Mouse (Mus musculus) cerebellum, adult 8-10 months (tissue): ENCODE data around the gene Gm49721.
"Not testable (repeated sequence)": the region's sequence is repeated elsewhere in the genome, so short reads cannot be mapped to it uniquely, and the experiment has no call there.

ENCODE experiments used
- DNase-seq: peaks from one replicate; pipeline ENCODE4 v3.0.0; 2022

The Gm49721 gene

DNA sequence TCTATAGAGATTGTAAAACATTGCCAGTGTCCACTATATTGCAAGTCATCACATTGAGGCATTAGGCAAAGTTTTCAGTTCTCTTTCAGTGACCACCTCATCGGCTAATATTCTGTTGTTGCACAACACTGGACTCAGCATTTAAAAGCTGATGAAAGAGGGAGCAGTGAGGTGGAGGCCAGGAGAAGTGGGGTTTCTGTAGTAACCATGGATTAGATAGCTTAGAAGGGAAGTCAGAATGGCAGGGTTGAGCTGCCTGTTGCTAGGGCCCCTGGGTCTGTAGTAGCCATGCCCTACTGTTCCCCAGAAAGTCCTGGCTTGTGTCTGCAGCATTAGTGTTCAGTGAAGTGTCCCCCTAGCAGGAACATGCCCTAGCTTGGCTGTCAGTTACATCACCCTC is 7.4 kb downstream of the Gm49721 start:
- not testable (repeated sequence) for DNase-seq

DNA sequence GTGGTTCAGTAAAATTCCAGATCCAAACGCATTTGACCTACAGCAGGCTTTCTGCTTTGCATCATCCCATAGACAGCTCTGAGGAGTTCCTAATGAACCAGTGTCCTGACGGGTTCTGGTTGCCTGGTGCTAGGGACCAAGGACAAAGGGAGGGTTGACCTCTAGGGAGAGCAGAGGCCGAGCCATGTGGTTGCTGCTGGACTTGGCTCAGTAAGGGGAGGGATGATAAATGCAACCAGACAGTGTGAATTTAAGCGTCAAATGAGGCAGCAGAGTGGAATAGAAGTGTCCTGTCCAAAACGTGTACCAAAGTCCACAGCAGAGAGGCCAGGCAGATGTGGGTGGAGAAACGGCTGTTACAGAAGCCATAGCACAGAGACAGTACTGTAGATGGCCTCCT is 16.8 kb downstream of the Gm49721 start:
- DNase-seq = not testable (repeated sequence)

DNA sequence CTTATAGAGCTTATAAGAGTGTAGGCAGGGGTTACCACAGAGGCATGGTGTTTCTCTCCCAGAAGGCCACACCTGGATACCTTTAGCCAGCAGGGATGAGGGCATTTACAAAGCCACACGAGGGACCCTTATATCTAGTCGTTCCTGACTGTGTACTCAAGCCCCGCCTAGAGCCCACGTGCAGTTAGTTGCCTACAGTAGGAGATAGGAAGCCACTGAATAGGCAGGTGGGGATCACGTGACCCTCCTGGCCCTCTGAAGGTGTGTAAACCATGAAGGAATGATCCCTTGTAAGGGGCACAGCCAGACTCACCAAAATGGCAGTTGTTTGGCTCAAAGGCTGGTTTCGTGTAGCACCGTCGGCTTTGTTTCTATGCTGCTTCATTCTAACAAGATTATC is 18.1 kb downstream of the Gm49721 start:
- not testable (repeated sequence) for DNase-seq

DNA sequence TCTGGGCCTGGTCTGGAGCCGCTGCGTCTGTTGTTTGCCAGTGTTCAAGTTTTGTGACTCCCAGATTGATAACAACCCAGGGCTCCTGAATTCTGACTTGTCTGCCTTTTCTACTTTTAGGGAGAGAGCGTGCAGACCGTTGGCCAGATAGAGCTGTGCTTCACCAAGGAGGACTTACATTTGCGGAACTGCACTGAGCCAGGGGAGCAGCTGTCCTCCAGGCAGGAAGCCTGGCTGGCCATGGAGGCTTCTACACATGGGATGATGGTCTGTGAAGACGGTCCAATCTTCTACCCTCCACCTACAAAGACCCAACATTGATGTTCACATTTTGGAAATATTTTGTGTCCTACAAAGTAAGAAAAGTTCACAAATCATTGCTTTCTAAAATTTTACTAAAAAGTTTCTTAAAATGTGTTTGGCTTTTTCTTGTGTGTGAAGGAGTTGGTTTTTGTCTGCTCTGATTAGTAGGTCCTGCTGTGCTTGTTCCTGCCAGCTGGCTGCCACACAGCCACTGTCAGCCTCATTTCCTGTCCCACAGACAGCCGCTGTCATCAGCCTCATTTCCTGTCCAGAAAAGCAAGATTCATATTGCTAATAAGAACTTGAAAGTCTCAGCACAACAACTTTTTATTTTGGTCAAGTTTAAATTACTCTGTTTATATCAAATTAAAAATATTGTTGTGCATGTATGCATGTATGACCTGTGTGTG is 19.2 kb downstream of the Gm49721 start:
- DNase-seq = not testable (repeated sequence)

DNA sequence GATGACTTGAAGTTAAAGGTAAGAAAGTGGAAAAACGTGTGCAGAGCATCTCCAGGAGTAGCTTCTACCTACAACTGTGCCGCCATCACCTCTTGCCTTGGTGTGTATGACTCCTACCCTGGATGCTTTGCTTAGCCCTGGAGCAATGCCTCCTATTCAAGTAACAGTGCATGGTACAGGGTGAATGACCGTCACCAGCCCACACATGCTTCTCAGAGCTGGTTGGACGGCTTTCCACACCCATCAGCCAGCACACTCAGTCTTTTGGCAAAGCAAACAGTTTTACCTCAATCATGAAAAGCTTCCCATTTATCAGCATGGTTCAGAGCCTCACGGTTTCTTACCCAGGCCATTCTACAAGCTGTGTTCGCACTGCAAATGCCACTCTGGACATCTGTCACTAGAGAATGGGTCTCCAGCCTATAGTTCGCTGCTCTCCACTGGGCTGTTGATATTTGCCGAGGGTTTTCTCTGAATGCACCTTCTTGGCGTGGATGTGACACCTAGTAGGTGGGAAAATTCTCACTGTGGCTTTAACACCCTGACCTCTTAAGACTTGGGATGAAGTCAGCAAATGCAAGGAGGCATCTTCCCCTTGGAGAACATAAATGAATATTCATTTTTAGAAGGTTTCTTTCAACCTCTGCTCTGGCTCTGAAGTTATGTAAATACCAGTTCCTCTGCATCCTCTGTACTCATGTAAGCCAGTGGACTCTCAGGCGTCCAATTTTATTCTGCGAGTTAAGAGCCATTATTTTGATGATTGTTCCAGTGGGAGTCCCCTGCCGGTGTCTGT is 23.3 kb downstream of the Gm49721 start:
- not testable (repeated sequence) for DNase-seq

DNA sequence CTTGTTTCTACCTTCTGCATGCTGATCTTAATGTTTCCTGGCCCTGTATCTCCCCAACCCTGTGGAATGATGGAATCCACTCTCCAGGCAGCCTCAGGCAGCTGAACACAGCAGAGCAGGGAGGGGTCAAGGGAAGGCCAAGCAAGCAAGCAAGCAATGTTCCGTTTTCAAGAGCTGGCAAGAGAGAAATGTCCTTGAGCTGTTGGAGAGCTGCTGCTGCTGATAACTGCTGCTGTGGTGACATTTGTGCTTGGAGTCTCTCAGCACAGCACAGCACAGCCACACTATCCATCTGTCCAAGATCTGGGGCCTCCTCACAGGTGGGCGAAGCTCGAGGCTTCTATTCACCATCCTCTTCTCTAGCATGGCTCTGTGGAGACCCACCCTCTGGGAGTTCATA is 24.7 kb downstream of the Gm49721 start:
- not testable (repeated sequence) for DNase-seq

DNA sequence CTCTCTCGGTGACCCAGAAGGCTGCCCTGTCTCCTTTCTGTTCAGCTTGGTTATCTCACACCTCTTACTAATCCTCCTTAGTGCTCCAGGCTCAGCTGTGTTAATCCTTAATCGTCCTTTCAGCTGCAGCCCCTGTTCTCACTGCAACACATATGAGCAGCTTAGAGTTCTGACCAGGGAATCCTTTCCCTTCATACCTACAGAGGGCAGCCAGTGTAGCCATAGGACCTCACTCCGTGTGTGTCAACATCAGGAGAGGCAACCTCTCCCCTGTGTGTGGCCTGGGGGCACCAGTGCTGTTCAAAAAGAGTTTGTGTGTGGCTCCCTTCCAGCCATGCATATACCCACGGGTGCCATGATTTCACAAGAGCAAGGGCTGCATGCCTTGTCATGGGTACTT is 26.9 kb downstream of the Gm49721 start:
- not testable (repeated sequence) for DNase-seq

DNA sequence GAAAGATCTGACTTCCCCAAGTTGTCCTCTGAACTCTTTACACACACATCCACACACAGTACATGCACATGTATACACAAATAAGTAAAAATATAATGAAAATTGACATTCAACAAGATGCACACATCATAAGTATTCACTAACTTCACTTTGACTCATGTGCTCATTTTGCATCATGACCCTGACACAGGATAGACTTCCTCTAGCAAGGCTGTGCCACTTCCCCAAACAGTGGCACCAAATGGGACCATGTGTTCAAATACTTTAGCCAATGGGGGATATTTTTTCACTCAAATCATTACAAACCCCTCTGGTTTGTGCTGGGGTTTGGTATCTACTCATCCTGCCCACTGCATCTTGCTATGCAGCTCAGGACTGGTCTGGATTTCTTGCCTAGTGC is 30.2 kb downstream of the Gm49721 start:
- not testable (repeated sequence) for DNase-seq

DNA sequence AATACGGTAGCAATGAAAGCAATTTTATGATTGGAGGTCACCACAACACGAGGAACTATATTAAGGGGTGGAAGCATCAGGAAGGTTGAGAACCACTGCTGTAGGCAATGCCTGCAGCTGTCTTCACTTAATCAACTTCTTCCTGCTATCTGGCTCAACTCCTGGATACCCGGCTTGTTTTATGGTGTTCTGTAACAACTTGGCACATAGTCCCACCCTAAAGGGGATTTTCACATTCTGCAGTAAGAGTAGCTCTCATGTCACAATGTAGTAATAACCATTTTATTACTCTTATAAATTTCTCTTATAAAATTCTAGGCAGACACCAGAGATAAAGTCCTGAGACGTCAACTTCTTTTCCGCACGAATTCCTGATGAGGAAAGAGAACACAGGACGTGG is 30.7 kb downstream of the Gm49721 start:
- not testable (repeated sequence) for DNase-seq

DNA sequence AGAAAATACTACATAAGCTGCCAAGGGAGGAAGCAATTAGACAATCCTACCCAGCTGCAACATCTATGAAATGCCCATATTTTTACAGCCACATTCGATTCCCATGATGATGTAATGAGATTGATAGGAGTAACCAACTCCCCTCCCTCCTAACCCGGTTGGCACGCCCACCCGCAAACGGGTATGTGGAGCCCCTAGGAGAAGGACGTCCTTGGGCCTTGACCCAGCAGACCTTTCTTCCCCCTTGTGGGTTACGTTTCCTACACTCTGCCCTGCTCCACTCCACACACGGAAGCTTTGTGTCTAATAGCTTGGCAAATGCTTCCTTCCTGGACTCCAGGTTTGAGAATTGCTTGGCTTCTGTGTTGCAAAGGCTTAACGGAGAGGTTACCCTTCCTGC is 31.2 kb downstream of the Gm49721 start:
- not testable (repeated sequence) for DNase-seq

DNA sequence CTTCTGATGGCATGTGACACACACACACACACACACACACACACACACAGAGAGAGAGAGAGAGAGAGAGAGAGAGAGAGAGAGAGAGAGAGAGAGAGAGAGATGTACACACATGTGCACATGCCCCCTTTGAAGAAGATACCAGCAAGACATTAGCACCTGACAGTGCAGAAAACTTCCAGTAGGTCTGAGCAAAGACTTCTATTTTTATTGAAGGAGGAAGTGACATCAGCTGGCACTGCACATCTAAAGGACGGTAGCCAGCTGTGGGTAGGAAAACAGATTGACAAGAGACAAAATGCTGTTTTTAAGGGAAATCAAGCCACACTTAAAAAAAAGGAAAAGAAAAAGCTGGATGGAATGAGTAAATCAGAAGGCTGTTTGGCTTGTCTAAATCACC is 35.5 kb downstream of the Gm49721 start:
- not testable (repeated sequence) for DNase-seq

DNA sequence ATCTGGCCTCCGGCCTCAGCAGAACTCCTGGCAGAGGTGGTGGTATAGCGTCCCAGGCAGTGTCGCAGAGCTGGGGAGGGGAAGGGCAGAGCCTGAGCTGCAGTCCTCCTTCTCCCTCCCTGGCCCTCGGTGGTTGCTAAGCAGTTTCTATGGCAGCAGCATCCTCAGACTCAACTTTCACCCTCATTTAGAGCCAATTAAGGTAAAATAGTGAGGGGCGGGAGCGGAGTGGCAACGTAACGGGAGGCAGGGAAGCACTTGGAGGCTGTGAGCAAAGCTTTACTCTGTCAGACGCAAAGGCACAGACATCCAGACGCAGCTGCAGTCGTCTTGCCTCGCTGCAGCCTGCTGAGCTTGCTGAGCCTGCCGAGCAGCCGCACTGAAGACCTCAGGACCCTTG is 46.6 kb downstream of the Gm49721 start, which contains the start of gene Gm1604a:
Gene Gm1604a, plus strand, starts transcription at position 312 of the 400 bp plus-strand sequence.
- not testable (repeated sequence) for DNase-seq

DNA sequence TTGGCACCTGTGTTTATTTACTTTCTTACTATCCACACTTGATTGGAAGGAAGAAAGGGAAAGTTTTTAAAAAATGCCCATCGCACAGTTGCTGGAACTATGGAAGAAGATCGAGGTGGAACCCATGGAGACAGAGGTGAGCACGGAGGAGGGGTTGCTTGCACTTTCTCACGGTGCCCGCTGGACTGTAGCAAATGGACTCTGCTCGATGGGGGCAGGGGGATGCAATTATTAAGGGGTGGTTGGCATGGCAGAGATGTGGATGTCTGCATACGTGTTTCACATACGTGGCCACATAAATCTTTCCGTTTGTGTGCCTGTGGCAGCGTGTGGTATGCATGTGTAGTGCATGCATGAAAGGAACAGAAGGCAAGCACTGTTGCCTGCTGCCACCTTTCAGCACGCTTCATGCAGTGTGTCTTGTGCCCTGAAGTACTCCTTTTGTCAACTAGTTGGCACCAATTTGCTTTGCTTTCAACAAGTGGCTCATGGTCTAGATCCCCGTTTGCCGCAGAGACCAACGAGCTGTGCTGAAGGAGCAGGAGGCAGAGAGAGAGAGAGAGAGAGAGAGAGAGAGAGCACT is 47.2 kb downstream of the Gm49721 start:
- not testable (repeated sequence) for DNase-seq

DNA sequence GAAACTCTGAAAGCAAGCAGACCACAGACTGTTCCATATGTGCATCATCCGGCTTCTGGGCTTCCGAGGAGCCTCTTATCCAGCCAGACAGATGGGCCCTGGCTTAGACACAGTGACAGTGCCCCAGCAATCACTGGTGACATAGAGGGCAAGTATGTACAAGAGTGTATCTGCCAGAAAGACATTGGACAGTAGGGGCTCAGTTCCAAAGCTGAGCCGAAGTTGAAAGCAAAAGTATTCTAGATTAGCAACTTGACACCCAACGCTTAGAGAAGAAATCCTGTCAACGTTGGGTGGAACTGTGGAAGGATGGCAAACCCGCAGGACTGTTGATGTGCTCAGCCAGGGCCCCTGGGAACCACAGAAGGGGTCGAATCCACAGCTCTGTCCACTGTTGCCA is 51.5 kb downstream of the Gm49721 start:
- DNase-seq = not testable (repeated sequence)

DNA sequence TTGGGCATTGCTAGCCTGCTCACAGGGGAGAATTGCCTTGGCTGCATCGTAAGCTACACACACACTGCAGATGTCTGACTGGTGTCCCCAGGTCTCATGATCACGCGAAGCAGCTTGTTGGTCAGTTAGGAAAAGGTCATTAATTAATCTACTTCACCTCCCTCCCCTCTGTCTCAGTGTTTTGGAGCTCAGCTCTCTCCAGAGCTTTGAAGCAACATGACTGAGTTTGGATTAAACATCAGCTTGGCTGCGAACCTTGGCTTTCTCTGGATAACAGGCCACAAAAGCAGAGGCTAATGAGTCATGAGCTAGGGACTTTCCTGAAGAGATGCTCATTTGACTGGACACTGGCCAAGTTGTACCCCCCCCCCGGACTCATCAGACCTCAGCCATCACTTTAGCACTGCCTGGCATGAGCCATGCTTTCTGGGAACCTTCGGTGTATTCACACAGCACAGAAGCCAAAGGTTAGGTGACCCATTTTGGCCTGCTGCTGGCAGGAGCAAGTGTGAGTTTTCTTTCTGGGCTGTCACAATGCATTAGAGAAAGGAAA is 52.0 kb downstream of the Gm49721 start:
- DNase-seq = not testable (repeated sequence)

DNA sequence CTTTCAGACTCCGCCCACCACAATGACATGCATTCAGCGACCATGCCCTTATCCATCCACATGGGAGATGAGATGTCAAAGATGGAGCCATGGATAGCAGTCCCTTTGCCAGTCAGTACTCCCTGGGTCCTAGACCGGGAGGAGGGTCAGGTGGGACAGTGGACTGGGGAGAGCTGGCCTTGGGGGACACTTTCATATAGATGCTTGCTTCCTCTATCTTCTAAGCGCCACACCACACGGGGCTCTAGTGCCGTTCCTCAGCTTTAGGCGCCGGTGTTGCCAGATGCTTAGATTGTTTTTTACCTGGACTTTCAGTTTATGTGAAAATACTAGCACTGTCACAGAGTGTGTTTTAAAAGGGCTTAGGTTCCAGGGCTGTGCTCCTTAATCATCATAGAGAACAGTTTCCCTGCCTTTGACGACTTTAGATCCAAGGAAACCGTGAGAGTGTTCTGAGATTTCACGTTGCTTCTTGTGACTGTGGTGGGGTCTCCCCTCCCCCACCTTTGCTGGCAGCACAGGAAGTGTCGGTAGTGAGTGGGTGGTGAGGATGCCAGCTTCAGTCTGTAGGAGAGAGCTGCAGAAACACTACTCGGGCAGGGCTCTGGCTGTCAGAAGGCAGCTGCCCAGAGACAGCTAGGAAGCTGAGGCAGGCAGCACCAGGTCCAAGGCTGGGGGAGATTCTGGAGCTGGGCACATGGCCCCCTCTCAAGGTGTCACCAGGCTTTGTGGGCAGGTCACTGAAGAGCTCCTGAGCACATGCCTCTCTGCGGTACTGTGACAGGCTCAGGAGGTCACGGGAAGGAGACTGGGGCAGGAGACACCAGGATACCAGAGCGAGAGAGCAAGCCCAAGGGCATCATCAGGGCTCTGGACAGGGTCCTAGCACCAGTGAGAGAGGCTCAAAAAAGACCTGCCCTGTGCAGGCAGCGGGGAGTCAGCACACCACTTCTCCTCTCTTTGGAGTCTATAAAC is 54.8 kb downstream of the Gm49721 start:
- not testable (repeated sequence) for DNase-seq

DNA sequence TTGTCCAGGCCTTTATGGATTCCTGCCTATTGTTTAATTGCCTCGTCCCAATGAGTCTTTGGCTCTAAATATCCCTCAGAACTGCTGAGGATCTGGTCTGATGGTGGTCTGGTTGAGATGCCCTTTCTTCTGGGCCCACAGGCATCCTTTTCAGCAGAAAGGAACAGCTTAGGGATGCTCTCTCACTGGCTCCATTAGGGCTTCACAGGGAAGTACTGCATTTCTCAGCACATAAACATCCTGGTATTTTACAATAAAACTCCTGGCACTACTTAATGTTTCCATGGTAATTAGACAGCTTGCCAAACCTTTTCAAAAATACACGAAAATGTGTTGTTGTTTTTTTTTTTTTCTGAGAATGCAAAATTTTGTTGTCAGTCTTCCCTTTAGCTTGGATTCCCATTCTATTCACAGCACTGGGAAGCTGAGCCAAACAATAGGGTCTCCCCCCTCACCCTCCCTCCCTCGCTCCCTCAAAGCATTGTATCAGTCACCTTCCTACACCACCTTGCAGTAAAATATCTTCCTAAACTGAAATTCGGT is 90.4 kb downstream of the Gm49721 start:
- DNase-seq = not testable (repeated sequence)

DNA sequence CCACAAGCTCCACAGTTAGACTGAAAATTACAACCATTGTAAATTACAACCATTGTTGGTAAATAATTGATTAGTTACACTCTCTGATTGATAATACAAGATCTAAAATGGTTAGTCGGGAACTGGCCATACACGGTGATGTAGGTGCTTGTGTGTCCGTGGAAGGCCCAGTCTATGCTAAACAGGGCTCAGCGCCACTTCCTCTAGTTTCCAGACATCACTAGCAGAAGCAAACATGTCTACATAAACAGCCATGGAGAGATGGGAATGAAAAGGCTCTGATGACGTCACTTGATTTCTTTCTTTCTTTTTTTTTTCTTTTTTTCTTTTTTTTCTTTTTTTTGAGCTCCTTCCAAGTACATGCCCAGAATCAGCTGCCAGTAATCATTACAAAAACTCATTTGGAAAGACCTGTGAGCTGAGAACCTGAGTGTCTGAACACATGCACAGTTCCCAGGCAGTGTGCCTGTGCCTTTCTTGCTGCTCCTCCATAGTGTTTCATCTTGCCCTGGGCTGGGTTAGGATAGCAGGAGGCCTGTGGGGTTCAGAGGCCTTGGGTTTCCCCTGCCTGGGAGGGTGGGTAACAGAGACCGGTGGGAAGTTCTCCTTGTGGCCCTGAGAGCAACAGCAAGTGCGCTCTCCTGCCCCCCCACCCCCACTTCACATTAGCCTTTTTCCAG is 91.0 kb downstream of the Gm49721 start:
- DNase-seq = not testable (repeated sequence)

DNA sequence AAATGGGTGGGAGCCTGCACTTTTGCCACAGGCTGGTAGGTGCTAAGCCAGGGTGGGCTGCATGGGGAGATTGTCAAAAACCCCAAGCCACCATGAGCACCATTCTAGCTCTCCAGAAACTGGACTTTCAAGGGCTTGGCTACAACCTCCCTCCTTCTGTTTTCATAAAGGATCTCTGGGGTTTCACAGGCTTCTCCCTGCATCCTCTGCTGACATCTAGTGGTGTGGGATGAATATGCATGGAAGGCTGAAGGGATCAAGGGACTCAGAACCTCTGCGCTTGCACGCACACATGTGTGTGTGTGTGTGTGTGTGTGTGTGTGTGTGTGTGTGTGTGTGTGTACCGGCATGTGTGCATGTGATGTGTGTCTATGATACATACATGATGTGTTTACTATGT is 95.8 kb downstream of the Gm49721 start:
- peak; percentile 30 for DNase-seq

DNA sequence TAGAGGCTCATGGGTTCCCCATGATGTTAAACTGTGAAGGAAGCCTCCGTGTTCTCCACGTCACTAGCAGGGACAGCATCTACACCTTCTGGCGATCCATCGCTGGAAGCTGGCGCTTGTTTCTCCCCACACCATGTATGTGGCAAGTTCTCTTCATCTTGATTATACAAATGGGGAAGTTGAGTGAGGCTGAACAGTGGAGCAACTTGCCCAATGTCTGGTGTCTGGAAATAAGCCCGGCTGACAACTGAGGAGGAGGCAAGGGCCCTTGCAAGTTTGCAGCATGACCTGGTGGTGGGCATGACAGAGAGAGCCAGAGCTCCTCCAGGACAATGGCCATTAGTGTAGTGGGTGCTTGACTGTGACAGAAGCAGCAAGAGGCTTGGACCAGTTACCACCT is 96.8 kb downstream of the Gm49721 start:
- DNase-seq = not testable (repeated sequence)

DNA sequence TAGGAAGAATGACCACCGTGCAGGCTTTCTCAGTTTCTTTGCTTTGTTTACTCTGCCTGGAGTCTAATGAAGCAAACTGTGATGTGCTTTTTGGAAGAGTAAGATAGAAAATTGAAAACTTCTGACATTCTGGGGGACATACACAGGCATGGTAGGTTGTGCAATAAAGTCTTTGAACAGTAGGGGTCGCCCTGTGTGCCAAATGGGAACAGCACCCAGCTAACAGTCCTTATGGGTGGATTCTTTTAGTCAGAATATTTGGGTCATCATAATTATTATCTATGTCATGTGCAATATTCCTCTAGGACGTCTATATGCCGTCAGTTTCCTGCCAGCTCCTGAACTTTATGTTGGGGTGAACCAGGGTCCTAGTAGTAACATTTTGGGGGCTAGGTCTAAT is 100.9 kb downstream of the Gm49721 start:
- peak; percentile 44 for DNase-seq
